Mouse (Mus musculus) kidney, postnatal 10 days (tissue): ENCODE measurements around the gene Cyp2d22.
A peak's percentile ranks its signal among the peaks of the same experiment; 100 is the strongest.
"Not testable (repeated sequence)": the region's sequence is repeated elsewhere in the genome, so short reads cannot be mapped to it uniquely, and the experiment has no call there.

Experiments used
- DNase-seq: peaks from one replicate; pipeline ENCODE4 v3.0.0; 2021; ENCODE audit warnings: mixed read lengths

Cyp2d22 gene

DNA sequence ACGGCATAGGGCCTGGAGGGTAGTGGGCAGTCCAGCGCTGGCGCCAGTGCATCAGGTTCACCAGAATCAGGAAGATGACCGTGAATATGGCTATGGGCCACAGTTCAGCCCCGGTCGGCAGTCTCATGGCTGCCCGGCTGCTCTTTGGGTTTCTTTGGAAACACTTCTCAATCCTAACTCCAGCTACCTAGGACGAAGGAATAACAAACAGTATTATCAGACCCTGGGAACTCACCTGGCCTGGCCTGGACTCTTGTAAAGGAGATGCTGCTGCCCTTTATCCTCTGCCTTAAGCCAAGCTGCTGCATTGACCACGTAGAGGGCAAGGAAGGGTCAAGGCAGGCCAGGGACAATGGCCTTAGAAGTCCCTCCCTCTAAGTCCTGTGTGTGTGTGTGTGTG lies 4.2 kb downstream of the Cyp2d22 start:
- DNase-seq, result no peak

DNA sequence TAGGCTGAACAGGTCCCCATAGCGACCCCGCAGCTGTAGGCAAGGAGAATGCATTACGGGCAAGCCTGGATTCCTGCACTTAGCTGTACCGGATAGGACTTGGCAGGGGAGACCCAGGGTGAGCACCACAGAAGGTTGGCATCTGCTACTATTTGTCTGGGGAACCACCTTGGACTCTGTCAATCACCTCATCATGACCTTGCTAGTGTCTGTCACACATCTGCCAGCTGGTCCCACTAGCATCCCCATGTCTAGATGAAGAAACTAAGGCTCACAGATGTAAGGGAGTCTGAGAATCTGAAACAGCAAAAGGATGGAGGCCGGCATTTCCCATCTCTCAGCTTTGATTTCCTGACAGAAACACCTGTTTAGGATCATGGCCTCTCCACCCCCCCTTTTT lies 5.6 kb downstream of the Cyp2d22 start:
- no peak for DNase-seq

- peak; percentile 6 for DNase-seq
These were observed 7.1 kb downstream of the Cyp2d22 start for GRCm38 (mm10) chr15:82372991-82373390.

DNA sequence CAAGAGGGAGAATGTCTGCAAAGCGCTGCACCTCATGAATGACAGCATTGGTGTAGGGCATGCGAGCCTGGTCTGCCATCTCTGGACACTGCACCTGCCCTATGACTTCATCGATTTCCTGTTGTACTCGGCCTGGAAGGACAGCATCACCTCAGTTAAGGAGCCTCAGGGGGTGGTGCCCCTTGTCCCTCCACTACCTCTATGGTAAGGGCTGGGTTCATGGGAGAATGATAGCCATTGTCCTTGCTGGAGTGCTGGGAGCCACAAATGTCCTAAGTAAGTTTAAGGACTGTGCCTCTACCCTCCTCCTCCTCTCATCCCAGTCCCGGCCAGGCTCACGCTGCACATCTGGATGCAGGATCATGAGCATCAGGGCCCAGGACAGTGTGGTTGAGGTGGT lies 7.6 kb downstream of the Cyp2d22 start:
- peak; percentile 3 for DNase-seq

- no peak for DNase-seq
These were observed 11.2 kb downstream of the Cyp2d22 start for GRCm38 (mm10) chr15:82368851-82369250.

GRCm38 (mm10) chr15:82368146-82368545 lies 11.9 kb downstream of the Cyp2d22 start:
- no peak for DNase-seq

- not testable (repeated sequence) for DNase-seq
These were observed 15.5 kb downstream of the Cyp2d22 start for GRCm38 (mm10) chr15:82364561-82364960.

DNA sequence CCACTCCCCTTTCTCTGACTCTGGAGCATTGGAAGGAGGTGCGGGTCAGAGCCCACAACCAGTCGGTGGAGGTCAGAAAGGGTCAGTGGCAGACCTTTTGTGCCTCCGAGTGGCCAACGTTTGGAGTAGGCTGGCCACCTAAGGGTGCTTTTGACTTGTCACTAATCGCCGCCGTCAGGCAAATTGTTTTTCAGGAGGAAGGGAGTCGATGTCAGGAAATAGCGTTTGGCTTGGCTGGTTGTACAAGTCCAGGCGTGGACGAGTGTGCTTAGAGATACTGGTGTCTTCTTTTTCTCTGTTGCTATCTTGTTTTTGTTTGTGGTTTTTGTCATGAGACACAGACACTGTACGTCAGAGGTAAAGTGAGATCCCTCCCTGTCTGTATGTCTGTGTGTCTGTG lies 16.3 kb downstream of the Cyp2d22 start:
- DNase-seq, result not testable (repeated sequence)

- DNase-seq, result peak; percentile 34
These were observed 17.8 kb downstream of the Cyp2d22 start for GRCm38 (mm10) chr15:82362234-82362633.

DNA sequence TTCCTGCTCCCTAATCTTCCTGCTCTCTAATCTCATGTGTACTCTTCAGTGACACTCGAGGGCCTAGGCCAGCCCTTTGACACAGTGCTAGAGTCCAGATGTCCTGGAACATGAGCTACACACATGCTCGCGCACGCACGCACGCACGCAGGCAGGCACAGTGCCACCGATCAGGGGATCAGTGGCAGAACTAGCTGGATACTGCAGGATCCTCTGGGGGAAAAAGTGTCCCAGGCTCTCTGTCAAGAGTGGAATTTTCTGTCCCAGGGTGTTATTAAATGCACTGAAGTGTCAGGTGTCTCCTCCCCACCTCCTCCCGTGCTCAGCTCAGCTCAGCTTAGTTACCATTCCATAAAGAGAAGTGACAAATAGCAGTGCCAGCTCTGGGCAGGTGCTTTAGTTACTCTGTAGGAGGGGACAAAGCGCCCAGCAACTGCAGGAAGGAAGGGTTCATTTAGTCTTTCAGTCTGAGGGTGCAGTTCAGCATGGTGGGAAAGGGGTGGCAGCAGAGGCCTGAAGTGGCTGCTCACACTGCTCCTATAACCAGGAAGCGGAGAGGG lies 18.5 kb downstream of the Cyp2d22 start:
- peak; percentile 58 for DNase-seq

DNA sequence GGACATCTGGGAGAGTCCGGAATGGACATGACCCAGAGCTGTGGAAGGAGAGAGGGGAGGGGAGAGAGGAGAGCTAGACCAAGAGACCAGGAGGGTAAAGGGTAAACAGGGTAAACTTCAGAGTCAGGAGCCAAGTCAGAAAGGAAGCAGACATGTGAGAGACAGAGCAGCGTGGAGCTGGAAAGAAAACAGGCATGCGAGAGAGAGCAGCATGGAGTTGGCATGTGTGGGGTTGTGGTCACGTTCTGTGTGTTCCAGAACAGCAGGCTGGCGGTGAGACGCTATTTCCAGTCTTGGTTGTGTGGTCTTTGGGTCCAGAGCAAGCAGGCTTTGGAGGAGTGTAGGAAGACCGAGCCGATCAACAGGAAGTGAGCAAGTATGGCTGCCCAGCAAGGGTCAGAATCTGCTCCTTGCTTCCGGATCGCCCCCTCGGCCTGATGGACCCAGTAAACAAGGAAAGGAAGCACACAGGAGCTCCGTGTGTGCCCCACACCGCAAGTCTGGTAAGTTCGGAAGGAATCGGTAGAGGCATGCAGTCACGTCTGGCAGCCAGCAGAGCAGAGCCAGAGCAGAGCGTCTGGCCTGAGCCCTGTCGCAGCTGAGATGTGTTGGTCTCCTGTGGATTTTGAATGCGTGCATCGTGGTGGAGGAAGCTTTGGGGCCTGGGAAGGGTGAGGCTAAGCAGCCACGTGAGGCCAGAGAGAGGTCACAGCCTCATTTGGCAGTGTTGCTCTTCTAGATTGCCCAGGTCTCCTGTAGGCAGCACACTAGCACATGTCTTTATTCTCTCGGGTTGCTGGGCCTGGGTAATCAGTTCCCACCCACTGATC lies 21.4 kb downstream of the Cyp2d22 start:
- peak; percentile 49 for DNase-seq

- DNase-seq, result peak; percentile 98
These were observed 25.7 kb downstream of the Cyp2d22 start, which contains the start of gene Ndufa6 for GRCm38 (mm10) chr15:82354126-82354945. TSS of gene Ndufa6 (minus strand) at chr15:82354322.

- no peak for DNase-seq
These were observed 26.3 kb downstream of the Cyp2d22 start for GRCm38 (mm10) chr15:82353745-82354113.

DNA sequence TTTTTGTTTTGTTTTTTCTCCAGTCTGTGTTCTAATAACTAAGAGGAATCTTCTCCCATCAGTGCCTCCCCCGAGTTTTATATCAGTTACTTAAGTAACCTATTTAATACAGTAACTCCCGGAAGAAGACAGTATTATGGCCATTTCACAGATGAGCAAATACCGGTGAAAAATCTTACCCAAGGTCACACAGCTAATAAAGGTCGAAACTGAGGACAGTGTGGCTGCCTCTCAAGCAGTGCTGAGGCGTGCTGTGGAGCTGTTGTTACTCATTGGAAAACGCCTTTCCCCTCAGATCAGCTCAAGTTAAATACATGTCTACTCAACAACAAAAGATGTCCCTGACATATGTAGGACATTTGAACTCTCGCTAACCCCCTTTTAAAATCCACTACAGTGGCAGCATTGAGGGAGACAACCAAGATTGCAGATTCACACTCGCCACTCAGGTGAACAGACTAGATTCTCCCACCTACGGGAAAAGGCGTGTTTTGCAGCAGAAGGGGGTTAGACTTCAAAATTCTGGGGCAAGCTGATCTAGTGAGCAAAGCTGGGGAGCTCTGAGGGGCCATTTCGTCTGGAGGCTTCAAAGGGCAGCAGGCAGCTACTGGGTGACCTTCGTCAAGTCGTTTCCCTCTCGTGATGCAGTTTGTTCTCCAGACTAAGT lies 26.8 kb downstream of the Cyp2d22 start:
- DNase-seq, result no peak

GRCm38 (mm10) chr15:82351480-82351879 lies 28.6 kb downstream of the Cyp2d22 start:
- no peak for DNase-seq

DNA sequence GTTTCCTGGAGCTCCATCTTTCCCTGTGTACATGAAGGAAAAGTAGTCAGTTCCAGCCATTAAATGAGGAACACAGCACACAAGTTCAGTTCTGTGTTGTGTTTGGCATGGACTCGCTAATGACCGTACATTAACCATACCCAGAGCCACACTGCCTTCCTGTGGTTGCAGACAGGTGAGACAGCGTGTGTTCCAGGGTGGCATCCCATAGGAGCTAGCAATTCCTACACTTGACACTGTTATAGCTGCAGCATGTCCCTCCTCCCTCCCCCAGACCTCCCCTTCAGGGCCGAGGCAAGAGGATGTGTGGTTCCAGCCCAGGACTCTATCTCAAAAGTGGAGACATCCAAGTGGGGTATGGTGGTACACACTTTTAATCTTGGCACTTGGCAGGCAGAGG lies 29.7 kb downstream of the Cyp2d22 start:
- DNase-seq, result no peak

- no peak for DNase-seq
These were observed 31.1 kb downstream of the Cyp2d22 start for GRCm38 (mm10) chr15:82348999-82349341.

GRCm38 (mm10) chr15:82348258-82348998 lies 31.6 kb downstream of the Cyp2d22 start:
- DNase-seq, result no peak

- no peak for DNase-seq
These were observed 32.2 kb downstream of the Cyp2d22 start for GRCm38 (mm10) chr15:82347852-82348251.

DNA sequence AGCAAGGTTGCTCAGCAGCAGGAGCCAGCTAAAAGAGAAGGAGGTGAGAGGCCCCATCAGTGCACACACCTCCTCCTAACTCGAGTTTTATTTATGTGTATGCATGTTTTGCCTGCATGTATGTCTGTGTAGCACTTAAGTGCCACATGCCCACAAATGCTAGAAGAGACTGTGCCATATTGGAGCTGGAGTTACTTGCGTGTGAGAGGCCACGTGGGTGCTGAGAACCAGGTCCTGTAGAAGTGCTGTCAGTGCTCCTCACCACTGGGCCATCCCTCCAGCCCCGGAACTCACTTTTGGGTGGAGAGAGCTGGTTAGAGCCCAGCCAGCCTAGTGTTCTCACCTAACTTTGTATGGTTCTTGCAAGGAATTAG lies 32.8 kb downstream of the Cyp2d22 start:
- no peak for DNase-seq

DNA sequence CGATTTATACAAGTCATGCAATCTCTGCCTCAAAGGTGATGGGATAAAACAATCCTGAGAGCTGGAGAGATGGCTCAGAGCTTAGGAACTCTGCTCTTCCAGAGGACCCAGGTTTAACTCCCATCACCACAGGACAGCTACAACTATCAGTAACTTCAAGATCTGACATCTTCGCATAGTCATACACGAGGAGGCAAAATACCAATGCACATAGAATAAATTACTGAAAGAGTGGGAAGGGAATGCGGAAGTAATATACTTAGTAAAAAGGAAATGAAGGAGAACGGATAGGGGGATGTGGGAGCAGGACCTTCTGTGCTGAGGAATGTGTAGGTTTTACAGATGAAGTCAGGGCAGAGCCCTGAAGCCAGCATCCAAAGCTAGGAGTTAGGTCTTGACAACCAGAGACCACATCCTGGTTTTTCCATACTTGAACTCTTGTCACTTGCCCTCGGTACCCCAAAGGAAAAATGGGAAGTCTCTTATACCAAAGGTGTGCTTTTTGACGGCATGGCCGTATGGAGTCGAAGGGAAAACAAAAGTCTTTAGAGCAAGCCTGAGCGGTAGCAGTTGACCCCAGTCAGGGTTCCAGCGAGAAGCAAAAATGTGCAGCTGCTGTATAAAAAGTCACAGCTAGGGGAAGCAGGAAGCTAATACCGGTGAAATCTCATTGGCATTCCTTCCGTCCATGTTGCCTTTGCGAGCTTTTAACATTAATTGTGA lies 33.3 kb downstream of the Cyp2d22 start:
- no peak for DNase-seq
